Mouse (Mus musculus) layer of hippocampus, postnatal 25 days (tissue): Measurements from ENCODE around the gene Gm9964. TPM values are rescaled to one million over a fixed set of nuclear protein-coding genes. Genes with fewer than 3 reads are reported as not detected.

Experiments used
- DNase-seq, 2 experiments: peaks; one replicate each; pipeline ENCODE4 v3.0.0; 2022; ENCODE audit warnings: mixed read lengths in 2 of 2, low spot score in 1 of 2; ENCODE audit errors: extremely low spot score in 1 of 2
- total RNA-seq, 2 experiments: library from RNA; stranded (reverse); gene quantifications; 2 replicates each; pipeline ENCODE4 v1.2.3; 2021

Gene Gm9964
- total RNA-seq, 2 experiments from 2014 or later, result 0.73 to 0.91 TPM

GRCm38 (mm10) chr11:79258738-79259137 lies 38.0 kb downstream of the Gm9964 start:
- no peak for DNase-seq

- peak; percentile 89 to 90 for DNase-seq
Measured at GRCm38 (mm10) chr11:79254391-79255098, 42.2 kb downstream of the Gm9964 start, which contains the start of gene Wsb1. Gene Wsb1 (minus strand): TSS chr11:79254671.

DNA sequence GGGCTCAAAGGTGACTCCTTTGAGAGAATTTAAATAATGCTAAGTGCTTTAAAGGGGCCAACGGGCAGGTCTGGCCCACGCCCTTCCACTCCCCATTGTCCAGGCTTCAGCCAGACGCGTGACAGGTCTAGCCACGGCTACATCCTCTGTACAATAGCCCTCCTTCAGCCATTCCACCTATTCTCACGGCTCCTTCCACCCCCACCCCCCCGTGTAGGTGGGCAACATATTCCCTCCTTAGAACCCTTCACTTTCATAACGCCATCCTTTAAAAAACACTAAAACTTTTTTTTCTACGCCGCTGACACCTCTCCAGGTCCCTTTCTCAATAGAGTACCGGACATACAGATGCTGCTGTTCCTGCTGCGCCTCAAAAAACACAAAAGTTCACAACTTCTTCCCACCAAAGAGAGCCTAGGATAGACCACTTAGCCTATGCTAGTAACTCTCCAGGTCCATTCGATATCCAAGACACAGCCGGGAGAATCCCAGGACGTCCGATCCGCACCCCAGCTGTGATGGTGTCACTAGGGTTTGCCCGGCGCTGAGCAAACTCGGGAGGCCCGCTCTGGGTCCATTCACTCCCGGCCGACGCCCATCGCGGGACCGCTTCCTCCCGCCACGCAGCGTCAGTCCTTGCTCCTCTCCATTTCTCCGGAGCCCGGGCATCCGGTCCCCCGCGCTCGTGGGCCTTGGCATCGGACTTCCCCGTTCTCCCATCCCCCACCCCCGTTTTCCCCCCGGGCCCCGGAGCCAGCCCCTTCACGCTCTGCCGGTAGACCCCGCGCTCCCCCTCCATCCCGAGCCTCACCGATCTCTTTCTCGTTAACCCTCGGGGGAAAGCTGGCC lies 42.9 kb downstream of the Gm9964 start:
- DNase-seq, result peak; percentile 39 to 46

DNA sequence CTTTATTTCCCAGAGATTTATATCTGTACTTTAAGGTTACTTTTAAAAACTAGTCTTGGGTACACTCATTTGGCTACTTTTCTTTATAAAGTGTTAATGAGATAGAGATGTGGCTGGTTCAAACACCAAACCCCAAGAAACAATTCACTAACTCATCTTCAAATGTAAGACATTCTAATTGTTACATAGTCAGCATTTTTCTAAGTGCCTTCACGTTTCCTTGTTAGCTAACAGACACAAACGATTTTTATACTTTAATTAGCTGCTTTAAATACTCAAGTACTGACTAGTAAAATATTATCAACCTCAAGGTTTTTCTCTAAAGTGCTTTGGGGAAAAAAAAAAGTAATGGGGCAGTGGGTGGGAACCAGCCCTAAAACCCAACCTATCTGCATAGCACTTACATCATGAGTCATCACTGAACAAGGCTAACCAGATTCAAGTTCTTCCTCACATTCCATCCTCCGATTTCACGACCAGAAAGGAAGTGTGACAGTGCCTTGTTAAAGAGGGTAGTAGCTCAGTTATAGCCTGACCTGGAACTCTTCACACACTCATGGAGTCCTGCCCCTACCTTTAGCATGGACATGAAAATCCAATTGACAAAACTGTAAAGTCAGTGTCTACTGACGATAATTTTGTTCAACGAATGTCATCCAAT lies 43.7 kb downstream of the Gm9964 start:
- DNase-seq, result no peak

Other genes starting within 250 kb of the Gm9964 start
- 100 to 1,000 TPM; 189 to 205 TPM for gene Ksr1, start 150.5 kb downstream of the Gm9964 start, total RNA-seq
- 10 to 100 TPM; 68.1 to 92.0 TPM for gene Wsb1, start 42.2 kb downstream of the Gm9964 start, total RNA-seq
- 100 to 1,000 TPM; 103 to 117 TPM for gene Nf1, start 42.8 kb upstream of the Gm9964 start, total RNA-seq
- gene Omg, start 207.2 kb upstream of the Gm9964 start, total RNA-seq, result 100 to 1,000 TPM in 1 of 2 experiments, 10 to 100 TPM in 1; 95.9 to 101 TPM
- gene Evi2b, start 226.9 kb upstream of the Gm9964 start, total RNA-seq, result under 1 TPM; 0.28 to 0.66 TPM
- gene Evi2, start 233.7 kb upstream of the Gm9964 start, total RNA-seq, result under 1 TPM; 0.10 to 0.14 TPM
- 10 to 100 TPM; 18.7 to 23.6 TPM for gene Evi2a, start 233.7 kb upstream of the Gm9964 start, total RNA-seq